Mouse (Mus musculus) neural tube, embryonic 11.5 days (tissue): ENCODE results near the gene Tacc2. TPM values are rescaled to one million over a fixed set of nuclear protein-coding genes. Genes with fewer than 3 reads are reported as not detected.

Source experiments
- ATAC-seq: fragments of 200-750 bp; cut with Nextera tagmentation; 2 replicates; pipeline ENCODE4 v1.8.0; 2017; ENCODE audit warnings: moderate number of reproducible peaks, mild to moderate bottlenecking, moderate TSS enrichment, moderate library complexity; ENCODE audit not compliant: insufficient read depth, low FRiP score, low TSS enrichment
- DNase-seq: peaks from one replicate; pipeline ENCODE4 v3.0.0-alpha.2; 2015; ENCODE audit warnings: low spot score
- H3K27ac ChIP-seq: fragments of 300-500 bp; sonication (generic); 2 replicates; pipeline ENCODE4 v1.5.1; 2014; ENCODE audit warnings: low read depth, mild to moderate bottlenecking, low read length
- H3K27me3 ChIP-seq: fragments of 300-500 bp; sonication (generic); 2 replicates; pipeline ENCODE4 v1.6.1; 2014; ENCODE audit warnings: mild to moderate bottlenecking, low read length, mixed read lengths; ENCODE audit not compliant: control insufficient read depth, insufficient read depth
- H3K36me3 ChIP-seq: fragments of 300-500 bp; sonication (generic); 2 replicates; pipeline ENCODE4 v1.6.1; 2014; ENCODE audit warnings: mild to moderate bottlenecking, low read length, moderate library complexity, mixed read lengths; ENCODE audit not compliant: control insufficient read depth, insufficient read depth
- H3K4me1 ChIP-seq: fragments of 300-500 bp; sonication (generic); 2 replicates; pipeline ENCODE4 v1.6.1; 2014; ENCODE audit warnings: low read length, mixed read lengths; ENCODE audit not compliant: control insufficient read depth, insufficient read depth
- H3K4me2 ChIP-seq: fragments of 300-500 bp; sonication (generic); 2 replicates; pipeline ENCODE4 v1.6.1; 2014; ENCODE audit warnings: low read depth, mild to moderate bottlenecking, moderate library complexity
- H3K4me3 ChIP-seq: fragments of 300-500 bp; sonication (generic); 2 replicates; pipeline ENCODE4 v1.5.1; 2014; ENCODE audit warnings: low read depth, low read length
- H3K9ac ChIP-seq: fragments of 300-500 bp; sonication (generic); 2 replicates; pipeline ENCODE4 v1.6.1; 2014; ENCODE audit warnings: mild to moderate bottlenecking, low read length
- H3K9me3 ChIP-seq: fragments of 300-500 bp; sonication (generic); 2 replicates; pipeline ENCODE4 v1.6.1; 2016; ENCODE audit warnings: low read length; ENCODE audit not compliant: control insufficient read depth
- WGBS: fragments of 180-500 bp; shearing (Covaris S2); extraction: QIAGEN DNeasy Blood & Tissue Kit; methylation state at CpG from one replicate; pipeline ENCODE4 v1.1.7; 2014; 5-methylcytosine and 5-hydroxymethylcytosine counted together
- polyA plus RNA-seq: library from polyadenylated mRNA; unstranded; fragments of >200 nt; fragmentation: Nextera tagmentation; extraction: Ambion mirVana; gene quantifications from 2 replicates; pipeline ENCODE4 v1.2.1, GENCODE M21; 2014

Gene Tacc2
- polyA plus RNA-seq, 1 experiment from 2014 or later = 62.6 TPM

- DNase-seq (no peak), ATAC-seq (no peak)
These were observed 31.3 kb upstream of the Tacc2 start for GRCm38 (mm10) chr7:130545893-130546292.

GRCm38 (mm10) chr7:130546421-130546790 lies 30.8 kb upstream of the Tacc2 start:
- WGBS = 7% methylated on average over 7 of the region's 7 CpGs
- H3K4me2 ChIP-seq = peak overlapping the region; percentile 89
- no peaks in the 10 kb centered on the region for H3K9me3 ChIP-seq
- H3K4me3 ChIP-seq = peak overlapping the region; percentile 93
- peak overlapping the region; percentile 97 for H3K9ac ChIP-seq
- ATAC-seq = no peak
- DNase-seq = no peak
- H3K27ac ChIP-seq = peak overlapping the region; percentile 97
- peaks cover 5% of the 10 kb centered on the region for H3K36me3 ChIP-seq
- H3K4me1 ChIP-seq = no peaks in the 10 kb centered on the region
- H3K27me3 ChIP-seq = no peaks in the 10 kb centered on the region

More at GRCm38 (mm10) chr7:130545893-130546292, 31.3 kb upstream of the Tacc2 start:
- WGBS = 56% methylated on average over 3 of the region's 3 CpGs
- no peaks in the 10 kb centered on the region for H3K9me3 ChIP-seq
- H3K9ac ChIP-seq = peak overlapping the region; percentile 97
- H3K27me3 ChIP-seq = no peaks in the 10 kb centered on the region
- H3K4me2 ChIP-seq = peak overlapping the region; percentile 89
- peak overlapping the region; percentile 97 for H3K27ac ChIP-seq
- no peaks in the 10 kb centered on the region for H3K4me1 ChIP-seq
- peak overlapping the region; percentile 93 for H3K4me3 ChIP-seq
- peaks cover 5% of the 10 kb centered on the region for H3K36me3 ChIP-seq

- Histone ChIP-seq H3K4me2 (peak overlapping the region; percentile 89), H3K27me3 (no peaks in the 10 kb centered on the region), H3K4me1 (no peaks in the 10 kb centered on the region), H3K4me3 (peak overlapping the region; percentile 93), H3K36me3 (peaks cover 5% of the 10 kb centered on the region), H3K27ac (peak overlapping the region; percentile 97), H3K9ac (peak overlapping the region; percentile 97), H3K9me3 (no peaks in the 10 kb centered on the region)
- ATAC-seq (peak; percentile 92), DNase-seq (peak; percentile 94)
- under 1% methylated on average over 84 of the region's 84 CpGs for WGBS
These were observed 30.3 kb upstream of the Tacc2 start for GRCm38 (mm10) chr7:130546791-130547484.

- Histone ChIP-seq H3K27ac (no peak overlapping the region), H3K4me1 (no peaks in the 10 kb centered on the region), H3K4me2 (no peak overlapping the region)
These were observed 29.5 kb upstream of the Tacc2 start for GRCm38 (mm10) chr7:130547635-130548175.

GRCm38 (mm10) chr7:130552780-130553179 lies 24.5 kb upstream of the Tacc2 start:
- Histone ChIP-seq H3K36me3 (no peaks in the 10 kb centered on the region), H3K4me3 (no peak overlapping the region), H3K4me2 (no peak overlapping the region), H3K9ac (no peak overlapping the region), H3K4me1 (no peaks in the 10 kb centered on the region), H3K27me3 (no peaks in the 10 kb centered on the region), H3K9me3 (no peaks in the 10 kb centered on the region), H3K27ac (no peak overlapping the region)
- DNase-seq = no peak
- 65% methylated on average over 5 of the region's 5 CpGs for WGBS
- no peak for ATAC-seq

More at GRCm38 (mm10) chr7:130547635-130548175, 29.5 kb upstream of the Tacc2 start:
- DNase-seq = no peak
- no peak overlapping the region for H3K4me3 ChIP-seq
- no peak overlapping the region for H3K9ac ChIP-seq
- peak; percentile 10; the same call in 1 of the 2 replicates for ATAC-seq
- WGBS = 87% methylated on average over 12 of the region's 12 CpGs
- no peaks in the 10 kb centered on the region for H3K9me3 ChIP-seq
- peaks cover 3% of the 10 kb centered on the region for H3K36me3 ChIP-seq
- H3K27me3 ChIP-seq = no peaks in the 10 kb centered on the region

GRCm38 (mm10) chr7:130553321-130553720 lies 23.9 kb upstream of the Tacc2 start:
- WGBS = 81% methylated on average over 4 of the region's 4 CpGs
- no peaks in the 10 kb centered on the region for H3K9me3 ChIP-seq
- no peak for ATAC-seq
- H3K27me3 ChIP-seq = no peaks in the 10 kb centered on the region
- H3K36me3 ChIP-seq = no peaks in the 10 kb centered on the region
- H3K27ac ChIP-seq = no peak overlapping the region
- no peak for DNase-seq
- no peak overlapping the region for H3K9ac ChIP-seq
- H3K4me3 ChIP-seq = no peak overlapping the region
- H3K4me1 ChIP-seq = no peaks in the 10 kb centered on the region
- no peak overlapping the region for H3K4me2 ChIP-seq

GRCm38 (mm10) chr7:130555597-130555996 lies 21.6 kb upstream of the Tacc2 start:
- Histone ChIP-seq H3K9me3 (no peaks in the 10 kb centered on the region), H3K36me3 (no peaks in the 10 kb centered on the region), H3K4me3 (no peak overlapping the region), H3K27ac (no peak overlapping the region), H3K4me2 (no peak overlapping the region), H3K4me1 (no peaks in the 10 kb centered on the region), H3K9ac (no peak overlapping the region), H3K27me3 (no peaks in the 10 kb centered on the region)
- no peak for DNase-seq
- ATAC-seq = no peak
- 81% methylated on average over 5 of the region's 5 CpGs for WGBS

GRCm38 (mm10) chr7:130558592-130558991 lies 18.6 kb upstream of the Tacc2 start:
- no peak for ATAC-seq
- H3K4me1 ChIP-seq = no peaks in the 10 kb centered on the region
- H3K4me2 ChIP-seq = no peak overlapping the region
- no peak overlapping the region for H3K4me3 ChIP-seq
- whole genome bisulfite sequencing = 78% methylated on average over 4 of the region's 4 CpGs
- no peak overlapping the region for H3K27ac ChIP-seq
- H3K36me3 ChIP-seq = no peaks in the 10 kb centered on the region
- no peaks in the 10 kb centered on the region for H3K27me3 ChIP-seq
- H3K9ac ChIP-seq = no peak overlapping the region
- no peaks in the 10 kb centered on the region for H3K9me3 ChIP-seq
- no peak for DNase-seq

GRCm38 (mm10) chr7:130560933-130561332 lies 16.3 kb upstream of the Tacc2 start:
- Histone ChIP-seq H3K9ac (no peak overlapping the region), H3K4me1 (no peaks in the 10 kb centered on the region), H3K4me3 (no peak overlapping the region), H3K9me3 (no peaks in the 10 kb centered on the region), H3K27ac (no peak overlapping the region), H3K4me2 (no peak overlapping the region), H3K36me3 (no peaks in the 10 kb centered on the region), H3K27me3 (no peaks in the 10 kb centered on the region)
- no peak for ATAC-seq
- WGBS = 62% methylated on average over 1 of the region's 1 CpGs
- DNase-seq = no peak
